Mouse (Mus musculus) liver, embryonic 14.5 days (tissue): ENCODE data around the gene 2310022A10Rik.

Source experiments
- CTCF ChIP-seq: IDR thresholded peaks from 2 replicates; pipeline ENCODE4 v1.5.1; 2016; ENCODE audit warnings: antibody characterized with exemption, low read depth, control low read depth
- EP300 ChIP-seq: IDR thresholded peaks from 2 replicates; pipeline ENCODE4 v1.6.1; 2016; ENCODE audit warnings: antibody characterized with exemption, low read depth

- TF ChIP-seq CTCF: no peak
- no peak for TF ChIP-seq EP300
These were observed 54.5 kb downstream of the 2310022A10Rik start for GRCm38 (mm10) chr7:27607580-27607979.
